15 mouse cellular contexts compared by ENCODE assay signal in genomic region chr2:75062189-75062510, GRCm38 (mm10).
DNase-seq lines count a peak whose midpoint lies in the region; ATAC-seq lines count a peak whose summit lies in the region.
"Had no signal": no experiment of that assay in that cellular context is flagged by ENCODE, and none has a peak within 500 bp of the region (broad histone marks: within the 10 kb centered on the region; RNA-seq: fewer than 3 reads in every experiment).

No protein-coding gene starts in this region.

- H3K27ac ChIP-seq in hindbrain, embryonic 13.5 days = peak overlapping the region; percentile 89
- H3K27ac ChIP-seq in hindbrain, embryonic 11.5 days (ENCODE audit: low read depth, low read length) = no peak overlapping the region
- H3K27ac ChIP-seq in midbrain, embryonic 16.5 days (ENCODE audit: low read length) = peak overlapping the region; percentile 64; the same call in 1 of the 2 replicates
- H3K27ac ChIP-seq: embryonic facial prominence, embryonic 10.5 days had no signal

- H3K27me3 ChIP-seq in hindbrain, embryonic 13.5 days = no peaks in the 10 kb centered on the region; the same call in 1 of the 2 replicates
- H3K27me3 ChIP-seq in hindbrain, embryonic 11.5 days (ENCODE audit: control insufficient read depth, insufficient read depth, low read length) = no peaks in the 10 kb centered on the region
- no peaks in the 10 kb centered on the region for H3K27me3 ChIP-seq in midbrain, embryonic 16.5 days (ENCODE audit: control insufficient read depth, insufficient read depth, low read depth, low read length)

- ATAC-seq in hindbrain, embryonic 13.5 days (ENCODE audit: low FRiP score) = no peak
- ATAC-seq in hindbrain, embryonic 11.5 days (ENCODE audit: low FRiP score) = no peak
- no peak for ATAC-seq in midbrain, embryonic 16.5 days
- ATAC-seq: lung, postnatal 0 days had no signal

- peak overlapping the region; percentile 34; the same call in 1 of the 2 replicates for H3K4me2 ChIP-seq in hindbrain, embryonic 13.5 days
- no peak overlapping the region for H3K4me2 ChIP-seq in hindbrain, embryonic 11.5 days (replicated peaks; ENCODE audit: low read depth, low read length)
- H3K4me2 ChIP-seq in midbrain, embryonic 16.5 days (ENCODE audit: low read length) = no peak overlapping the region
- H3K4me2 ChIP-seq: liver, embryonic 11.5 days had no signal

- WGBS in hindbrain, embryonic 13.5 days = 76% methylated on average over 7 of the region's 7 CpGs
- 87% methylated on average over 7 of the region's 7 CpGs for WGBS in hindbrain, embryonic 11.5 days
- WGBS in midbrain, embryonic 16.5 days = 83% methylated on average over 7 of the region's 7 CpGs

- intact Hi-C loops in gastrocnemius, postnatal 14 days (cut with DNase I; ENCODE audit: low total_unique reads) = no loop called here

- no peak for DNase-seq in hindbrain, embryonic 11.5 days (ENCODE audit: low spot score)
- peak; percentile 50 for DNase-seq in cerebellum, adult 11-12 months
- peak; percentile 58 for DNase-seq in gonadal fat pad, adult 2 months (ENCODE audit: low read depth)
- no peak for DNase-seq in gastrocnemius, postnatal 14 days
- DNase-seq in layer of hippocampus, adult 9-11 months = no peak
- no peak for DNase-seq in lung, adult 18-20 months
- DNase-seq: adrenal gland, postnatal 10 days; B cell, adult 2 months; kidney, adult 8-10 months; right cerebral cortex, postnatal 14 days had no signal

- H3K36me3 ChIP-seq in hindbrain, embryonic 13.5 days = no peaks in the 10 kb centered on the region
- no peaks in the 10 kb centered on the region for H3K36me3 ChIP-seq in hindbrain, embryonic 11.5 days (ENCODE audit: control insufficient read depth, insufficient read depth, low read length)
- H3K36me3 ChIP-seq in midbrain, embryonic 16.5 days (ENCODE audit: control insufficient read depth, insufficient read depth, low read length) = no peaks in the 10 kb centered on the region
- H3K36me3 ChIP-seq: embryonic facial prominence, embryonic 10.5 days had no signal

- H3K9me3 ChIP-seq in hindbrain, embryonic 13.5 days = no peaks in the 10 kb centered on the region
- no peaks in the 10 kb centered on the region for H3K9me3 ChIP-seq in hindbrain, embryonic 11.5 days (ENCODE audit: control insufficient read depth, low read length)
- H3K9me3 ChIP-seq in midbrain, embryonic 16.5 days (replicated peaks; ENCODE audit: control insufficient read depth, low read length, poor library complexity, severe bottlenecking) = no peaks in the 10 kb centered on the region
- H3K9me3 ChIP-seq: embryonic facial prominence, embryonic 10.5 days had no signal

- H3K4me1 ChIP-seq in hindbrain, embryonic 13.5 days (replicated peaks) = peaks cover 39% of the 10 kb centered on the region
- no peaks in the 10 kb centered on the region for H3K4me1 ChIP-seq in hindbrain, embryonic 11.5 days (replicated peaks; ENCODE audit: control insufficient read depth, insufficient read depth, low read length)
- peaks cover 23% of the 10 kb centered on the region for H3K4me1 ChIP-seq in midbrain, embryonic 16.5 days (ENCODE audit: control insufficient read depth, insufficient read depth, low read length)

- 0 out of 2 replicates have a peak overlapping the region, but pooled peaks have one; percentile 53 for H3K9ac ChIP-seq in hindbrain, embryonic 13.5 days
- H3K9ac ChIP-seq in hindbrain, embryonic 11.5 days (ENCODE audit: low read depth, low read length) = no peak overlapping the region
- no peak overlapping the region for H3K9ac ChIP-seq in midbrain, embryonic 16.5 days (ENCODE audit: low read depth, low read length)

- no peak overlapping the region for H3K4me3 ChIP-seq in hindbrain, embryonic 13.5 days
- no peak overlapping the region for H3K4me3 ChIP-seq in hindbrain, embryonic 11.5 days (ENCODE audit: low read depth, low read length)
- H3K4me3 ChIP-seq in midbrain, embryonic 16.5 days (ENCODE audit: low read depth, low read length) = no peak overlapping the region
- H3K4me3 ChIP-seq: embryonic facial prominence, embryonic 10.5 days had no signal

Comparison
In these comparisons a context has a peak if more than half of its experiments do, and no peak if none do; other contexts are left out.
1. DNase-seq: peak in cerebellum, adult 11-12 months (single experiment) and gonadal fat pad, adult 2 months (single experiment); none in hindbrain, embryonic 11.5 days (single experiment), gastrocnemius, postnatal 14 days (single experiment), layer of hippocampus, adult 9-11 months (single experiment) and lung, adult 18-20 months (0 of 2).